Mouse (Mus musculus): ENCODE measurements around the gene Tiam1. TPM values are rescaled to one million over a fixed set of nuclear protein-coding genes. Genes with fewer than 3 reads are reported as not detected.

Gene Tiam1
- polyA plus RNA-seq, 1 experiment: 1.8 TPM

- Histone ChIP-seq H3K4me3 (ENCODE audit: low read depth, low read length) (no peak overlapping the region), H3K27me3 (ENCODE audit: control insufficient read depth, insufficient read depth, low read length) (no peaks in the 10 kb centered on the region; the same call in 1 of the 2 replicates), H3K27ac (ENCODE audit: insufficient read depth, low read depth, low read length) (no peak overlapping the region), H3K36me3 (ENCODE audit: control insufficient read depth, insufficient read depth, low read length) (no peaks in the 10 kb centered on the region), H3K4me1 (ENCODE audit: control insufficient read depth, insufficient read depth, insufficient read length, low read length) (no peaks in the 10 kb centered on the region)
- 47% methylated on average over 8 of the region's 8 CpGs for WGBS
- TF ChIP-seq CTCF (IDR thresholded peaks at IDR 0.05; ENCODE audit: extremely low read depth, insufficient read length, insufficient replicate concordance, low read depth, low read length) (no peak), POLR2A (IDR thresholded peaks at IDR 0.05; ENCODE audit: low read depth, low read length) (no peak)
These were observed 189.0 kb downstream of the Tiam1 start for GRCm38 (mm10) chr16:89954525-89954924.

GRCm38 (mm10) chr16:89954114-89954513 is 189.5 kb downstream of the Tiam1 start:
- no peak overlapping the region for H3K27ac ChIP-seq (ENCODE audit: insufficient read depth, low read depth, low read length)
- TF ChIP-seq POLR2A (IDR thresholded peaks at IDR 0.05; ENCODE audit: low read depth, low read length) (no peak), CTCF (IDR thresholded peaks at IDR 0.05; ENCODE audit: extremely low read depth, insufficient read length, insufficient replicate concordance, low read depth, low read length) (no peak)
- WGBS: 80% methylated on average over 1 of the region's 1 CpGs
- no peaks in the 10 kb centered on the region for H3K4me1 ChIP-seq (ENCODE audit: control insufficient read depth, insufficient read depth, insufficient read length, low read length)
- no peak overlapping the region for H3K4me3 ChIP-seq (ENCODE audit: low read depth, low read length)
- H3K36me3 ChIP-seq (ENCODE audit: control insufficient read depth, insufficient read depth, low read length): no peaks in the 10 kb centered on the region
- H3K27me3 ChIP-seq (ENCODE audit: control insufficient read depth, insufficient read depth, low read length): no peaks in the 10 kb centered on the region; the same call in 1 of the 2 replicates

GRCm38 (mm10) chr16:89952821-89953220 is 190.7 kb downstream of the Tiam1 start:
- 79% methylated on average over 5 of the region's 5 CpGs for WGBS
- Histone ChIP-seq H3K27me3 (ENCODE audit: control insufficient read depth, insufficient read depth, low read length) (no peaks in the 10 kb centered on the region), H3K4me3 (ENCODE audit: low read depth, low read length) (no peak overlapping the region), H3K36me3 (ENCODE audit: control insufficient read depth, insufficient read depth, low read length) (no peaks in the 10 kb centered on the region), H3K4me1 (ENCODE audit: control insufficient read depth, insufficient read depth, insufficient read length, low read length) (no peaks in the 10 kb centered on the region), H3K27ac (ENCODE audit: insufficient read depth, low read depth, low read length) (no peak overlapping the region)
- no peak for TF ChIP-seq POLR2A (IDR thresholded peaks at IDR 0.05; ENCODE audit: low read depth, low read length)
- no peak for TF ChIP-seq CTCF (IDR thresholded peaks at IDR 0.05; ENCODE audit: extremely low read depth, insufficient read length, insufficient replicate concordance, low read depth, low read length)

- Histone ChIP-seq H3K4me1 (ENCODE audit: control insufficient read depth, insufficient read depth, insufficient read length, low read length) (no peaks in the 10 kb centered on the region), H3K36me3 (ENCODE audit: control insufficient read depth, insufficient read depth, low read length) (no peaks in the 10 kb centered on the region), H3K27me3 (ENCODE audit: control insufficient read depth, insufficient read depth, low read length) (no peaks in the 10 kb centered on the region), H3K4me3 (ENCODE audit: low read depth, low read length) (no peak overlapping the region), H3K27ac (ENCODE audit: insufficient read depth, low read depth, low read length) (no peak overlapping the region)
- TF ChIP-seq POLR2A (IDR thresholded peaks at IDR 0.05; ENCODE audit: low read depth, low read length) (no peak), CTCF (IDR thresholded peaks at IDR 0.05; ENCODE audit: extremely low read depth, insufficient read length, insufficient replicate concordance, low read depth, low read length) (no peak)
- 71% methylated on average over 8 of the region's 8 CpGs for WGBS
These were observed 192.8 kb downstream of the Tiam1 start for GRCm38 (mm10) chr16:89950754-89951153.

GRCm38 (mm10) chr16:89950251-89950650 is 193.3 kb downstream of the Tiam1 start:
- TF ChIP-seq POLR2A (IDR thresholded peaks at IDR 0.05; ENCODE audit: low read depth, low read length) (no peak), CTCF (IDR thresholded peaks at IDR 0.05; ENCODE audit: extremely low read depth, insufficient read length, insufficient replicate concordance, low read depth, low read length) (no peak)

GRCm38 (mm10) chr16:89948040-89948439 is 195.5 kb downstream of the Tiam1 start:
- Histone ChIP-seq H3K27me3 (ENCODE audit: control insufficient read depth, insufficient read depth, low read length) (no peaks in the 10 kb centered on the region), H3K27ac (ENCODE audit: insufficient read depth, low read depth, low read length) (no peak overlapping the region), H3K4me3 (ENCODE audit: low read depth, low read length) (no peak overlapping the region), H3K4me1 (ENCODE audit: control insufficient read depth, insufficient read depth, insufficient read length, low read length) (no peaks in the 10 kb centered on the region), H3K36me3 (ENCODE audit: control insufficient read depth, insufficient read depth, low read length) (no peaks in the 10 kb centered on the region)
- 100% methylated on average over 1 of the region's 1 CpGs for WGBS
- TF ChIP-seq CTCF (IDR thresholded peaks at IDR 0.05; ENCODE audit: extremely low read depth, insufficient read length, insufficient replicate concordance, low read depth, low read length) (no peak), POLR2A (IDR thresholded peaks at IDR 0.05; ENCODE audit: low read depth, low read length) (no peak)

More at GRCm38 (mm10) chr16:89950251-89950650, 193.3 kb downstream of the Tiam1 start:
- Histone ChIP-seq H3K36me3 (ENCODE audit: control insufficient read depth, insufficient read depth, low read length) (no peaks in the 10 kb centered on the region), H3K27me3 (ENCODE audit: control insufficient read depth, insufficient read depth, low read length) (no peaks in the 10 kb centered on the region), H3K4me1 (ENCODE audit: control insufficient read depth, insufficient read depth, insufficient read length, low read length) (no peaks in the 10 kb centered on the region), H3K4me3 (ENCODE audit: low read depth, low read length) (no peak overlapping the region), H3K27ac (ENCODE audit: insufficient read depth, low read depth, low read length) (no peak overlapping the region)
- WGBS: 84% methylated on average over 6 of the region's 6 CpGs

GRCm38 (mm10) chr16:89946816-89947215 is 196.8 kb downstream of the Tiam1 start:
- H3K27me3 ChIP-seq (ENCODE audit: control insufficient read depth, insufficient read depth, low read length): no peaks in the 10 kb centered on the region
- H3K36me3 ChIP-seq (ENCODE audit: control insufficient read depth, insufficient read depth, low read length): no peaks in the 10 kb centered on the region
- TF ChIP-seq CTCF (IDR thresholded peaks at IDR 0.05; ENCODE audit: extremely low read depth, insufficient read length, insufficient replicate concordance, low read depth, low read length): no peak
- no peak for TF ChIP-seq POLR2A (IDR thresholded peaks at IDR 0.05; ENCODE audit: low read depth, low read length)
- WGBS: 89% methylated on average over 11 of the region's 11 CpGs
- H3K4me1 ChIP-seq (ENCODE audit: control insufficient read depth, insufficient read depth, insufficient read length, low read length): no peaks in the 10 kb centered on the region
- no peak overlapping the region for H3K4me3 ChIP-seq (ENCODE audit: low read depth, low read length)
- no peak overlapping the region for H3K27ac ChIP-seq (ENCODE audit: insufficient read depth, low read depth, low read length)

Data from small intestine, adult 2 months (tissue).